Mouse (Mus musculus) megakaryocyte, embryonic 14.5 days (primary cell): ENCODE data around the gene Olfr508. TPM values are rescaled to one million over a fixed set of nuclear protein-coding genes. Genes with fewer than 3 reads are reported as not detected.

Experiments used
- H3K27me3 ChIP-seq: replicated peaks from 2 replicates; pipeline ENCODE3; 2012; ENCODE audit warnings: inconsistent platforms
- H3K36me3 ChIP-seq: replicated peaks from 2 replicates; pipeline ENCODE3; 2012; ENCODE audit warnings: low read length, inconsistent platforms, mixed read lengths
- H3K4me1 ChIP-seq: 2 replicates; pipeline ENCODE4 v1.6.1; 2012; ENCODE audit warnings: inconsistent platforms
- H3K4me3 ChIP-seq: replicated peaks from 2 replicates; pipeline ENCODE3; 2012; ENCODE audit warnings: moderate library complexity, mild to moderate bottlenecking, inconsistent platforms
- H3K9me3 ChIP-seq: 2 replicates; pipeline ENCODE4 v1.6.1; 2012; ENCODE audit warnings: inconsistent platforms
- FLI1 ChIP-seq: IDR thresholded peaks from 2 replicates; pipeline ENCODE4 v1.6.1; 2012; ENCODE audit warnings: low read length, inconsistent platforms, mixed read lengths
- GATA1 ChIP-seq: IDR thresholded peaks from 3 replicates; pipeline ENCODE4 v1.6.1; 2012; ENCODE audit warnings: mixed read lengths, low read length, inconsistent platforms, borderline replicate concordance
- polyA plus RNA-seq: library from polyadenylated mRNA; stranded (reverse); fragments of >175 nt; gene quantifications from 2 replicates; pipeline ENCODE4 v1.2.3, GENCODE M21; 2012; ENCODE audit warnings: low replicate concordance; ENCODE audit not compliant: insufficient read depth

Olfr508 gene
- polyA plus RNA-seq, 1 experiment: 0.06 TPM

- Histone ChIP-seq H3K27me3 (no peaks in the 10 kb centered on the region), H3K4me1 (no peaks in the 10 kb centered on the region)
- TF ChIP-seq GATA1 (no peak), FLI1 (no peak)
Measured at GRCm38 (mm10) chr7:108678886-108679285, 49.1 kb downstream of the Olfr508 start.

More at GRCm38 (mm10) chr7:108678886-108679285, 49.1 kb downstream of the Olfr508 start:
- H3K4me3 ChIP-seq: no peak overlapping the region
- H3K36me3 ChIP-seq: no peaks in the 10 kb centered on the region
- H3K9me3 ChIP-seq: peaks cover 13% of the 10 kb centered on the region

Other genes starting within 250 kb of the Olfr508 start
- not detected in 2 replicates for gene Olfr495, start 236.8 kb upstream of the Olfr508 start, polyA plus RNA-seq
- gene Olfr497, start 209.6 kb upstream of the Olfr508 start, polyA plus RNA-seq: not detected in 2 replicates
- not detected in 2 replicates for gene Olfr498, start 164.7 kb upstream of the Olfr508 start, polyA plus RNA-seq
- not detected in 2 replicates for gene Olfr502, start 104.9 kb upstream of the Olfr508 start, polyA plus RNA-seq
- not detected in 2 replicates for gene Olfr503, start 85.5 kb upstream of the Olfr508 start, polyA plus RNA-seq
- not detected in 2 replicates for gene Olfr504, start 64.2 kb upstream of the Olfr508 start, polyA plus RNA-seq
- gene Olfr506, start 19.2 kb upstream of the Olfr508 start, polyA plus RNA-seq: not detected in 2 replicates
- not detected in 2 replicates for gene Olfr507, start 8.2 kb upstream of the Olfr508 start, polyA plus RNA-seq
- gene Olfr509, start 21.9 kb downstream of the Olfr508 start, polyA plus RNA-seq: not detected in 2 replicates
- gene Olfr510, start 36.4 kb downstream of the Olfr508 start, polyA plus RNA-seq: not detected in 2 replicates
- 0.15 TPM in 1 of 2 replicates, not detected in the other for gene Olfr512, start 83.3 kb downstream of the Olfr508 start, polyA plus RNA-seq
- not detected in 2 replicates for gene Olfr513, start 121.0 kb downstream of the Olfr508 start, polyA plus RNA-seq
- not detected in 2 replicates for gene Olfr514, start 196.0 kb downstream of the Olfr508 start, polyA plus RNA-seq
- gene Olfr516, start 220.5 kb downstream of the Olfr508 start, polyA plus RNA-seq: not detected in 2 replicates
- gene Olfr517, start 242.4 kb downstream of the Olfr508 start, polyA plus RNA-seq: not detected in 2 replicates